15 mouse cellular contexts compared by ENCODE assay signal in genomic region chr8:75023660-75024316, GRCm38 (mm10). TPM values are rescaled to one million over a fixed set of nuclear protein-coding genes. Genes with fewer than 3 reads are reported as not detected.
A peak's percentile ranks its signal among the peaks of the same experiment; 100 is the strongest.
DNase-seq lines count a peak whose midpoint lies in the region; ATAC-seq and TF ChIP-seq lines count a peak whose summit lies in the region.
"Had no signal": no experiment of that assay in that cellular context is flagged by ENCODE, and none has a peak within 500 bp of the region (broad histone marks: within the 10 kb centered on the region; RNA-seq: fewer than 3 reads in every experiment).

No protein-coding gene starts in this region.

- peaks cover 29% of the 10 kb centered on the region for H3K36me3 ChIP-seq in liver, adult 2 months (ENCODE audit: control insufficient read depth, insufficient read depth, low read length)
- H3K36me3 ChIP-seq in liver, embryonic 12.5 days, result peaks cover 86% of the 10 kb centered on the region

- H3K27me3 ChIP-seq in cerebellum, adult 2 months (ENCODE audit: control insufficient read depth, insufficient read depth, low read length), result no peaks in the 10 kb centered on the region
- no peaks in the 10 kb centered on the region for H3K27me3 ChIP-seq in liver, adult 2 months (ENCODE audit: control insufficient read depth, insufficient read depth, low read length)
- H3K27me3 ChIP-seq in liver, embryonic 12.5 days (replicated peaks), result no peaks in the 10 kb centered on the region
- H3K27me3 ChIP-seq: limb, embryonic 12.5 days; midbrain, embryonic 12.5 days had no signal

- H3K79me2 ChIP-seq in liver, adult 2 months (ENCODE audit: control insufficient read depth, insufficient read depth, low read length), result no peaks in the 10 kb centered on the region

- DNase-seq in cerebellum, adult 2 months, result no peak
- no peak for DNase-seq in liver, adult 2 months (ENCODE audit: extremely low read depth, low read depth, low spot score)
- peak; percentile 65 for DNase-seq in R1 (ENCODE audit: low read depth, low spot score)
- no peak for DNase-seq in retina, embryonic 14.5 days (ENCODE audit: low spot score)
- no peak for DNase-seq in urinary bladder, postnatal 36 days (ENCODE audit: low spot score in 2 of 2)
- DNase-seq: adrenal gland, adult 2 months; cerebellum, postnatal 36 days; gastrocnemius, postnatal 25 days; heart, postnatal 4 days had no signal

- H3K4me1 ChIP-seq in cerebellum, adult 2 months (ENCODE audit: control insufficient read depth, insufficient read depth, low read length), result no peaks in the 10 kb centered on the region
- H3K4me1 ChIP-seq in liver, adult 2 months (ENCODE audit: control insufficient read depth, insufficient read depth, low read length), result no peaks in the 10 kb centered on the region
- peaks cover 1% of the 10 kb centered on the region; the same call in 1 of the 2 replicates for H3K4me1 ChIP-seq in liver, embryonic 12.5 days
- H3K4me1 ChIP-seq: forebrain, embryonic 10.5 days; limb, embryonic 12.5 days; midbrain, embryonic 12.5 days had no signal

- H3K9ac ChIP-seq in liver, adult 2 months (ENCODE audit: low read depth, low read length), result no peak overlapping the region
- H3K9ac ChIP-seq in liver, embryonic 12.5 days, result no peak overlapping the region
- H3K9ac ChIP-seq: limb, embryonic 12.5 days; midbrain, embryonic 12.5 days had no signal

- H3K27ac ChIP-seq in cerebellum, adult 2 months (ENCODE audit: insufficient read depth, low read length), result no peak overlapping the region
- no peak overlapping the region for H3K27ac ChIP-seq in liver, adult 2 months (replicated peaks; ENCODE audit: insufficient read depth, low read depth, low read length)
- H3K27ac ChIP-seq in liver, embryonic 12.5 days, result no peak overlapping the region
- H3K27ac ChIP-seq: forebrain, embryonic 10.5 days; limb, embryonic 12.5 days; midbrain, embryonic 12.5 days had no signal

- H3K4me3 ChIP-seq in cerebellum, adult 2 months (replicated peaks; ENCODE audit: insufficient read depth, low read depth, low read length), result no peak overlapping the region
- H3K4me3 ChIP-seq in liver, adult 2 months (ENCODE audit: insufficient read depth, low read depth, low read length), result no peak overlapping the region
- no peak overlapping the region for H3K4me3 ChIP-seq in liver, embryonic 12.5 days
- H3K4me3 ChIP-seq: forebrain, embryonic 10.5 days; limb, embryonic 12.5 days; midbrain, embryonic 12.5 days had no signal

- no peak overlapping the region for H3K4me2 ChIP-seq in liver, embryonic 12.5 days
- H3K4me2 ChIP-seq: limb, embryonic 12.5 days; midbrain, embryonic 12.5 days had no signal

- no peak for TF ChIP-seq POLR2A in cerebellum, adult 2 months (IDR thresholded peaks at IDR 0.05; ENCODE audit: borderline replicate concordance, insufficient read depth, low read length)
- no peak for TF ChIP-seq POLR2A in liver, adult 2 months (IDR thresholded peaks at IDR 0.05; ENCODE audit: extremely low read depth, insufficient read depth, low read length)

- TF ChIP-seq CTCF in cerebellum, adult 2 months (IDR thresholded peaks at IDR 0.05; ENCODE audit: borderline replicate concordance, insufficient read depth, low read depth, low read length), result 0 out of 2 replicates have a peak, but pooled peaks have one; percentile 8
- peak; percentile 45; the same call in 1 of the 2 replicates for TF ChIP-seq CTCF in liver, adult 2 months (IDR thresholded peaks at IDR 0.05; ENCODE audit: low read depth, low read length)

- 91% methylated on average over 3 of the region's 3 CpGs for WGBS in cerebellum, adult 2 months
- WGBS in liver, adult 2 months, result 88% methylated on average over 3 of the region's 3 CpGs
- WGBS in liver, embryonic 12.5 days (ENCODE audit: insufficient replicate concordance), result 73% methylated on average over 3 of the region's 3 CpGs

- H3K9me3 ChIP-seq in liver, embryonic 12.5 days (replicated peaks), result no peaks in the 10 kb centered on the region
- H3K9me3 ChIP-seq: forebrain, embryonic 10.5 days; limb, embryonic 12.5 days; midbrain, embryonic 12.5 days had no signal

- ATAC-seq in cerebellum, adult (ENCODE audit: insufficient number of reproducible peaks, low FRiP score, low TSS enrichment), result no peak
- ATAC-seq in liver, embryonic 12.5 days, result no peak
- 0 out of 2 replicates have a peak, but pooled peaks have one; percentile 31 for ATAC-seq in monocyte, adult 5-6 weeks (replicated peaks; ENCODE audit: insufficient number of reproducible peaks, low FRiP score, low TSS enrichment, poor library complexity, severe bottlenecking)

RNA-seq across cellular contexts. Expression of gene Tom1, which starts 9.7 kb away (rescaled TPM):
- 48.4 and 51.8 TPM in 2 replicates for polyA plus RNA-seq in cerebellum, adult 2 months (2012; rRNA removed)
- total RNA-seq in liver, adult 2 months (2014; rRNA removed), result 12.2 and 16.2 TPM in 2 replicates
- 27.7 and 29.3 TPM in 2 replicates for polyA plus RNA-seq in liver, adult 2 months (2012; rRNA removed)
- 14.6 and 16.1 TPM in 2 replicates for polyA plus RNA-seq in liver, embryonic 12.5 days (2016; fragmentation: Nextera tagmentation; extraction: Ambion mirVana)
- 21.5 to 55.1 TPM (median 25.0 TPM) in 3 replicates for total RNA-seq in monocyte, adult 5-6 weeks (2017)

RNA-seq across cellular contexts. Expression of gene Hmgxb4, which starts 30.6 kb away (rescaled TPM):
- polyA plus RNA-seq in cerebellum, adult 2 months (2012; rRNA removed), result 35.5 and 42.8 TPM in 2 replicates
- 8.8 and 9.4 TPM in 2 replicates for total RNA-seq in liver, adult 2 months (2014; rRNA removed)
- 3.1 and 4.5 TPM in 2 replicates for polyA plus RNA-seq in liver, adult 2 months (2012; rRNA removed)
- polyA plus RNA-seq in liver, embryonic 12.5 days (2016; fragmentation: Nextera tagmentation; extraction: Ambion mirVana), result 17.6 and 18.3 TPM in 2 replicates
- total RNA-seq in monocyte, adult 5-6 weeks (2017), result 29.7 to 52.8 TPM (median 33.2 TPM) in 3 replicates
